Mouse (Mus musculus) heart, embryonic 13.5 days (tissue): ENCODE data around the gene Gm38655. TPM values are rescaled to one million over a fixed set of nuclear protein-coding genes. Genes with fewer than 3 reads are reported as not detected.
"Not testable (repeated sequence)": the region's sequence is repeated elsewhere in the genome, so short reads cannot be mapped to it uniquely, and the experiment has no call there.

Experiments
- ATAC-seq: fragments of 200-750 bp; cut with Nextera tagmentation; 2 replicates; pipeline ENCODE4 v1.8.0; 2017; ENCODE audit warnings: moderate TSS enrichment; ENCODE audit not compliant: insufficient number of reproducible peaks, low FRiP score, low TSS enrichment; ENCODE audit errors: extremely low read depth
- H3K27ac ChIP-seq: fragments of 300-500 bp; sonication (generic); replicated peaks from 2 replicates; pipeline ENCODE4 v1.5.1; 2015; ENCODE audit warnings: moderate library complexity, mild to moderate bottlenecking, inconsistent platforms
- H3K27me3 ChIP-seq: fragments of 300-500 bp; sonication (generic); replicated peaks from 2 replicates; pipeline ENCODE4 v1.6.1; 2015; ENCODE audit warnings: mild to moderate bottlenecking, inconsistent platforms
- H3K36me3 ChIP-seq: fragments of 300-500 bp; sonication (generic); 2 replicates; pipeline ENCODE4 v1.6.1; 2015; ENCODE audit warnings: mild to moderate bottlenecking, inconsistent platforms
- H3K4me1 ChIP-seq: fragments of 300-500 bp; sonication (generic); 2 replicates; pipeline ENCODE4 v1.6.1; 2015; ENCODE audit warnings: inconsistent platforms
- H3K4me2 ChIP-seq: fragments of 300-500 bp; sonication (generic); 2 replicates; pipeline ENCODE4 v1.6.1; 2015; ENCODE audit warnings: inconsistent platforms, mild to moderate bottlenecking, moderate library complexity
- H3K4me3 ChIP-seq: fragments of 300-500 bp; sonication (generic); 2 replicates; pipeline ENCODE4 v1.5.1; 2015; ENCODE audit warnings: moderate library complexity, mild to moderate bottlenecking, inconsistent platforms
- H3K9ac ChIP-seq: fragments of 300-500 bp; sonication (generic); 2 replicates; pipeline ENCODE4 v1.6.1; 2015; ENCODE audit warnings: inconsistent platforms, mild to moderate bottlenecking, moderate library complexity
- H3K9me3 ChIP-seq: fragments of 300-500 bp; sonication (generic); 2 replicates; pipeline ENCODE4 v1.6.1; 2016; ENCODE audit warnings: inconsistent platforms
- WGBS: fragments of 180-500 bp; shearing (Covaris S2); methylation state at CpG from one replicate; pipeline ENCODE4 v1.1.7; 2015; ENCODE audit warnings: mixed read lengths; 5-methylcytosine and 5-hydroxymethylcytosine counted together
- polyA plus RNA-seq: library from polyadenylated mRNA; unstranded; fragments of >200 nt; fragmentation: Nextera tagmentation; extraction: Ambion mirVana; gene quantifications from 2 replicates; pipeline ENCODE4 v1.2.1, GENCODE M21; 2015

The Gm38655 gene
- polyA plus RNA-seq, 1 experiment from 2014 or later, result 0.27 TPM

DNA sequence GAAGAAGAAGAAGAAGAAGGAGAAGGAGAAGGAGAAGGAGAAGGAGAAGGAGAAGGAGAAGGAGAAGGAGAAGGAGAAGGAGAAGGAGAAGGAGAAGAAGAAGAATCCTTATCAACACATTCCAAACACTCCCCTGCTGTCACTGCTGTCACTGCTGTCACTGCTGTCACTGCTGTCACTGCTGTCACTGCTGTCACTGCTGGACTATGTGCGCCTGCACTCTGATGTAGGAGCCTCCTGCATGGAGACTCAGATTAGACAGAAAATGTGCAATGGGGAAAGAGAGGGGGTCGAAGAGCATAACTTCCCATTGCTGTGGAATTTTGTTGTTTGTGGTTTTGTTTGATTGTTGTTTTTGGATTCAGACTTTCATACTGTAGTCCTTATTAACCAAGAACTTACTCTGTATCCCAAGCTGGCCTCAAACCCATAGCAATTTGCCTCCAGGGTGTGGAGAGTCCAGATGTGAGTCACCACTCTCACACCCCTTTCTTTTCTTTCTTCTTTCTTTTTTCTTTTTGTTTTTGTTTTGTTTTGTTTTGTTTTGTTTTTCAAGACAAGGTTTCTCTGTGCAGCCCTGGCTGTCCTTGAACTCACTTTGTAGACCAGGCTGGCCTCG lies 49.7 kb downstream of the Gm38655 start:
- not testable (repeated sequence) for H3K9ac ChIP-seq, H3K4me3 ChIP-seq, H3K4me2 ChIP-seq, ATAC-seq, H3K9me3 ChIP-seq, H3K36me3 ChIP-seq, H3K27ac ChIP-seq
- Histone ChIP-seq H3K27me3 (peaks cover 30% of the 10 kb centered on the region), H3K4me1 (peaks cover 15% of the 10 kb centered on the region)
- 61% methylated on average over 3 of the region's 3 CpGs for WGBS

DNA sequence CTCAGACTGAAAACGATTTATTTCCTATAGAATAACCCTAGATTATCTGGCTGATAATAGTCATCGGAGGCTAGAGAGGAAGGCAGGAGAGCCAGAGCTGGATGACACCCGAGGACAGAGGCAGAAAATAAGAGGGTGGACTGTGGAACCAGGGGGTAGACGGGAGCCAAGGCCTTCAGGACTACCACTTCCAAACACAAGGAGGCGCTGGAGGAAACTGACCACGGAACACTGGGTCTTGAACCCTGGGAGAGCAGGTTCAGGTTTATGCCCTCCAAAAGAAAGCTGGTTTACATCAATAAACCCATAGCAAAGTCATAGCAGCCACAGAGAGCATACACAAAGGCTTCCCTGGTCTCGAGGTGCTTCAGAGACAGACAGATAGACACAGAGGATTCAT lies 51.3 kb downstream of the Gm38655 start:
- H3K9ac ChIP-seq, result no peak overlapping the region
- no peak for ATAC-seq
- no peaks in the 10 kb centered on the region for H3K36me3 ChIP-seq
- no peak overlapping the region for H3K27ac ChIP-seq
- H3K4me2 ChIP-seq, result no peak overlapping the region
- no peak overlapping the region for H3K4me3 ChIP-seq
- peaks cover 15% of the 10 kb centered on the region for H3K4me1 ChIP-seq
- no peaks in the 10 kb centered on the region for H3K9me3 ChIP-seq
- WGBS, result 25% methylated on average over 7 of the region's 7 CpGs
- H3K27me3 ChIP-seq, result peaks cover 30% of the 10 kb centered on the region

Other genes starting within 250 kb of the Gm38655 start
- 24.1 and 25.2 TPM in 2 replicates for gene Mapk8ip3, start 238.5 kb downstream of the Gm38655 start, polyA plus RNA-seq
- gene Jpt2, start 214.8 kb downstream of the Gm38655 start, polyA plus RNA-seq, result 122 and 123 TPM in 2 replicates
- 4.0 and 4.4 TPM in 2 replicates for gene Cramp1l, start 159.7 kb downstream of the Gm38655 start, polyA plus RNA-seq
- gene Ift140, start 159.4 kb downstream of the Gm38655 start, polyA plus RNA-seq, result 11.7 and 13.4 TPM in 2 replicates
- 18.0 and 19.4 TPM in 2 replicates for gene Tmem204, start 91.9 kb downstream of the Gm38655 start, polyA plus RNA-seq
- gene Telo2, start 59.5 kb downstream of the Gm38655 start, polyA plus RNA-seq, result 25.1 and 29.0 TPM in 2 replicates
- 0.11 and 0.15 TPM in 2 replicates for gene Ptx4, start 54.7 kb downstream of the Gm38655 start, polyA plus RNA-seq
- 15.7 and 17.9 TPM in 2 replicates for gene Clcn7, start 42.1 kb downstream of the Gm38655 start, polyA plus RNA-seq
- not detected in 2 replicates for gene Ccdc154, start 13.0 kb downstream of the Gm38655 start, polyA plus RNA-seq
- 22.0 and 25.2 TPM in 2 replicates for gene BC003965, start 9.1 kb upstream of the Gm38655 start, polyA plus RNA-seq
- gene Unkl, start 12.9 kb upstream of the Gm38655 start, polyA plus RNA-seq, result 4.3 and 4.5 TPM in 2 replicates
- 27.9 and 28.2 TPM in 2 replicates for gene Gnptg, start 64.7 kb upstream of the Gm38655 start, polyA plus RNA-seq
- gene Tsr3, start 64.7 kb upstream of the Gm38655 start, polyA plus RNA-seq, result 27.4 and 31.7 TPM in 2 replicates
- gene Baiap3, start 80.9 kb upstream of the Gm38655 start, polyA plus RNA-seq, result 0.57 and 0.69 TPM in 2 replicates
- 372 and 379 TPM in 2 replicates for gene Ube2i, start 99.2 kb upstream of the Gm38655 start, polyA plus RNA-seq
- gene Prss34, start 122.9 kb upstream of the Gm38655 start, polyA plus RNA-seq, result 0.16 TPM in 1 of 2 replicates, not detected in the other
- not detected in 2 replicates for gene Prss28, start 133.2 kb upstream of the Gm38655 start, polyA plus RNA-seq
- not detected in 2 replicates for gene Prss29, start 143.2 kb upstream of the Gm38655 start, polyA plus RNA-seq
- not detected in 2 replicates for gene Tpsab1, start 170.1 kb upstream of the Gm38655 start, polyA plus RNA-seq
- gene Tpsb2, start 190.8 kb upstream of the Gm38655 start, polyA plus RNA-seq, result not detected in 2 replicates
- gene Tpsg1, start 193.8 kb upstream of the Gm38655 start, polyA plus RNA-seq, result 0.78 TPM in 1 of 2 replicates, not detected in the other